Mouse (Mus musculus) myocyte (in vitro differentiated cells): ENCODE results near the gene Usp5. TPM values are rescaled to one million over a fixed set of nuclear protein-coding genes. Genes with fewer than 3 reads are reported as not detected.

Source experiments
- H3K27me3 ChIP-seq: one replicate; pipeline ENCODE4 v1.6.1; 2011; ENCODE audit not compliant: control insufficient read depth, insufficient read depth, insufficient read length
- H3K36me3 ChIP-seq: one replicate; pipeline ENCODE4 v1.6.1; 2011; ENCODE audit not compliant: control insufficient read depth, insufficient read depth
- H3K4me2 ChIP-seq: one replicate; pipeline ENCODE4 v1.6.1; 2011; ENCODE audit warnings: low read depth, control low read depth
- H3K4me3 ChIP-seq: one replicate; pipeline ENCODE4 v1.5.1; 2011; ENCODE audit warnings: mild to moderate bottlenecking, control low read depth, moderate library complexity
- H3K79me2 ChIP-seq: one replicate; pipeline ENCODE4 v1.6.1; 2011; ENCODE audit not compliant: control insufficient read depth, insufficient read depth
- H3ac ChIP-seq: one replicate; pipeline ENCODE4 v1.6.1; 2011; ENCODE audit not compliant: control insufficient read depth, insufficient read length
- CEBPB ChIP-seq: IDR thresholded peaks from 2 replicates; pipeline ENCODE4 v1.6.1; 2011; ENCODE audit warnings: mild to moderate bottlenecking, moderate library complexity; ENCODE audit not compliant: poor library complexity, insufficient read depth, severe bottlenecking
- E2F4 ChIP-seq: IDR thresholded peaks from one replicate; pipeline ENCODE4 v1.6.1; 2011; ENCODE audit warnings: mild to moderate bottlenecking, control low read depth, moderate library complexity; ENCODE audit not compliant: insufficient read depth
- MAX ChIP-seq: IDR thresholded peaks from one replicate; pipeline ENCODE4 v1.6.1; 2011; ENCODE audit warnings: low read depth, mild to moderate bottlenecking, control low read depth
- MYOD1 ChIP-seq, 3 experiments: IDR thresholded peaks; one replicate each; pipeline ENCODE4 v1.6.1; 2011; ENCODE audit warnings: control low read depth in 2 of 3, low read depth in 2 of 3, mild to moderate bottlenecking in 2 of 3, moderate library complexity in 1 of 3; ENCODE audit not compliant: insufficient read length in 2 of 3, control insufficient read depth in 1 of 3
- MYOG ChIP-seq, 3 experiments: IDR thresholded peaks; one replicate each; pipeline ENCODE4 v1.6.1; 2011; ENCODE audit warnings: control low read depth in 2 of 3, low read depth in 2 of 3, mild to moderate bottlenecking in 2 of 3; ENCODE audit not compliant: insufficient read length in 2 of 3, control insufficient read depth in 1 of 3, insufficient read depth in 1 of 3
- POLR2A ChIP-seq: IDR thresholded peaks from one replicate; pipeline ENCODE4 v1.6.1; 2011; ENCODE audit warnings: low read depth, mild to moderate bottlenecking, control low read depth, moderate library complexity; ENCODE audit not compliant: insufficient read length
- POLR2AphosphoS2 ChIP-seq: IDR thresholded peaks from one replicate; pipeline ENCODE4 v1.6.1; 2011; ENCODE audit warnings: low read depth, control low read depth; ENCODE audit not compliant: insufficient read length
- REST ChIP-seq: IDR thresholded peaks from one replicate; pipeline ENCODE4 v1.6.1; 2011; ENCODE audit warnings: mild to moderate bottlenecking, control low read depth, moderate library complexity; ENCODE audit not compliant: insufficient read depth, insufficient read length
- SRF ChIP-seq: IDR thresholded peaks from one replicate; pipeline ENCODE4 v1.6.1; 2011; ENCODE audit warnings: low read depth; ENCODE audit not compliant: control insufficient read depth, insufficient read length
- TCF12 ChIP-seq: IDR thresholded peaks from one replicate; pipeline ENCODE4 v1.6.1; 2011; ENCODE audit warnings: mild to moderate bottlenecking, control low read depth; ENCODE audit not compliant: poor library complexity, insufficient read depth, severe bottlenecking
- TCF3 ChIP-seq: IDR thresholded peaks from one replicate; pipeline ENCODE4 v1.6.1; 2011; ENCODE audit warnings: low read depth, control low read depth; ENCODE audit not compliant: insufficient read length
- USF1 ChIP-seq: IDR thresholded peaks from one replicate; pipeline ENCODE4 v1.6.1; 2011; ENCODE audit warnings: low read depth, mild to moderate bottlenecking, control low read depth, moderate library complexity
- polyA plus RNA-seq: library from polyadenylated mRNA; unstranded; fragments of >200 nt; fragmentation: generic; extraction: Trizol; gene quantifications from one replicate; pipeline ENCODE4 v1.2.1, GENCODE M21; 2012; ENCODE audit warnings: missing spikeins

The Usp5 gene
- polyA plus RNA-seq, 1 experiment = 123 TPM

GRCm38 (mm10) chr6:124782436-124782835 lies 46.8 kb downstream of the Usp5 start:
- Histone ChIP-seq H3K79me2 (no peaks in the 10 kb centered on the region), H3ac (no peak overlapping the region), H3K4me2 (peak overlapping the region; percentile 47), H3K36me3 (no peaks in the 10 kb centered on the region), H3K4me3 (no peak overlapping the region), H3K27me3 (no peaks in the 10 kb centered on the region)
- TF ChIP-seq MAX = no peak
- no peak for TF ChIP-seq TCF3
- no peak for TF ChIP-seq POLR2A
- no peak for TF ChIP-seq E2F4
- TF ChIP-seq SRF = no peak
- no peak for TF ChIP-seq MYOG (IDR thresholded peaks at IDR 0.05; ENCODE audit: control insufficient read depth in 1 of 3, insufficient read depth in 1 of 3, insufficient read length in 2 of 3, low read depth in 2 of 3)
- TF ChIP-seq USF1 = no peak
- TF ChIP-seq CEBPB = no peak
- TF ChIP-seq MYOD1 (IDR thresholded peaks at IDR 0.05; ENCODE audit: control insufficient read depth in 1 of 3, insufficient read length in 2 of 3, low read depth in 2 of 3) = no peak
- TF ChIP-seq REST = no peak
- no peak for TF ChIP-seq TCF12
- no peak for TF ChIP-seq POLR2AphosphoS2

GRCm38 (mm10) chr6:124780917-124781316 lies 48.4 kb downstream of the Usp5 start:
- Histone ChIP-seq H3K4me2 (no peak overlapping the region), H3K36me3 (no peaks in the 10 kb centered on the region), H3K79me2 (no peaks in the 10 kb centered on the region), H3ac (no peak overlapping the region), H3K27me3 (no peaks in the 10 kb centered on the region), H3K4me3 (no peak overlapping the region)
- TF ChIP-seq REST = no peak
- no peak for TF ChIP-seq MYOD1 (IDR thresholded peaks at IDR 0.05; ENCODE audit: control insufficient read depth in 1 of 3, insufficient read length in 2 of 3, low read depth in 2 of 3)
- no peak for TF ChIP-seq MAX
- no peak for TF ChIP-seq POLR2AphosphoS2

- Histone ChIP-seq H3K79me2 (no peaks in the 10 kb centered on the region), H3K4me3 (no peak overlapping the region)
- no peak for TF ChIP-seq USF1
- no peak for TF ChIP-seq REST
- TF ChIP-seq E2F4 = no peak
- no peak for TF ChIP-seq MYOD1 (IDR thresholded peaks at IDR 0.05; ENCODE audit: control insufficient read depth in 1 of 3, insufficient read length in 2 of 3, low read depth in 2 of 3)
- no peak for TF ChIP-seq TCF12
- no peak for TF ChIP-seq MAX
- no peak for TF ChIP-seq SRF
- TF ChIP-seq POLR2AphosphoS2 = no peak
- no peak for TF ChIP-seq TCF3
- TF ChIP-seq POLR2A = no peak
- TF ChIP-seq CEBPB = no peak
- TF ChIP-seq MYOG (IDR thresholded peaks at IDR 0.05; ENCODE audit: control insufficient read depth in 1 of 3, insufficient read depth in 1 of 3, insufficient read length in 2 of 3, low read depth in 2 of 3) = no peak
Observed at GRCm38 (mm10) chr6:124779984-124780416, 49.3 kb downstream of the Usp5 start.

GRCm38 (mm10) chr6:124779222-124779983 lies 49.9 kb downstream of the Usp5 start, which contains the start of gene Lrrc23:
TSS of gene Lrrc23 (minus strand) at chr6:124779727.
- Histone ChIP-seq H3ac (no peak within 1 kb of the TSS), H3K27me3 (no peaks in the 10 kb centered on the region), H3K4me3 (no peak within 1 kb of the TSS), H3K4me2 (peak within 1 kb of the TSS; percentile 56), H3K79me2 (no peaks in the 10 kb centered on the region), H3K36me3 (no peaks in the 10 kb centered on the region)
- TF ChIP-seq MYOD1 (IDR thresholded peaks at IDR 0.05; ENCODE audit: control insufficient read depth in 1 of 3, insufficient read length in 2 of 3, low read depth in 2 of 3) = no peak
- TF ChIP-seq SRF = no peak

More at GRCm38 (mm10) chr6:124779984-124780416, 49.3 kb downstream of the Usp5 start:
- H3ac ChIP-seq = no peak overlapping the region
- peak overlapping the region; percentile 56 for H3K4me2 ChIP-seq
- H3K36me3 ChIP-seq = no peaks in the 10 kb centered on the region
- no peaks in the 10 kb centered on the region for H3K27me3 ChIP-seq

GRCm38 (mm10) chr6:124770511-124770910 lies 58.8 kb downstream of the Usp5 start:
- TF ChIP-seq REST (no peak), E2F4 (no peak), SRF (no peak), CEBPB (no peak), TCF3 (no peak), MYOG (IDR thresholded peaks at IDR 0.05; ENCODE audit: control insufficient read depth in 1 of 3, insufficient read depth in 1 of 3, insufficient read length in 2 of 3, low read depth in 2 of 3) (no peak), POLR2AphosphoS2 (no peak), POLR2A (no peak), TCF12 (no peak)
- H3K79me2 ChIP-seq = no peaks in the 10 kb centered on the region
- H3K36me3 ChIP-seq = no peaks in the 10 kb centered on the region
- peak overlapping the region; percentile 89 for H3K4me2 ChIP-seq
- H3K27me3 ChIP-seq = no peaks in the 10 kb centered on the region
- H3K4me3 ChIP-seq = peak overlapping the region; percentile 47
- H3ac ChIP-seq = no peak overlapping the region
